Mouse (Mus musculus): ENCODE data around the gene Cnpy1.

GRCm38 (mm10) chr5:28267576-28267975, 22.0 kb upstream of the Cnpy1 start:
- TF ChIP-seq CTCF (conservative IDR thresholded peaks at IDR 0.05; ENCODE audit: low read length) (no peak), NANOG (IDR thresholded peaks at IDR 0.05; ENCODE audit: borderline replicate concordance, low read length) (no peak)
